ENCODE assay signal across 8 mouse cellular contexts in genomic region chrX:101221834-101222795, GRCm38 (mm10). TPM values are rescaled to one million over a fixed set of nuclear protein-coding genes. Genes with fewer than 3 reads are reported as not detected.
DNase-seq lines count a peak whose midpoint lies in the region; ATAC-seq and TF ChIP-seq lines count a peak whose summit lies in the region.

Gene Snx12 (minus strand): TSS chrX:101222563.

- intact Hi-C loops in gastrocnemius, adult 2 months (cut with DNase I) = loop anchor here (2.0 kb wide), 1 partner anchor 33 kb away; the partner anchor contains the start of gene Foxo4
- intact Hi-C loops in left cerebral cortex, adult 2 months (cut with DNase I) = loop anchor here (1.0 to 10.0 kb wide), 4 partner anchors 32 to 111 kb away; partner anchors contain the start of genes Foxo4 and Med12

- H3K4me2 ChIP-seq in hindbrain, postnatal 0 days (ENCODE audit: low read depth, low read length) = peak within 1 kb of the TSS; percentile 58

- peak within 1 kb of the TSS; percentile 90 for H3K27ac ChIP-seq in gastrocnemius, adult 2 months
- H3K27ac ChIP-seq in hindbrain, postnatal 0 days = peak within 1 kb of the TSS; percentile 72
- peak within 1 kb of the TSS; percentile 77 for H3K27ac ChIP-seq in left cerebral cortex, adult 2 months

- no peaks in the 10 kb centered on the region for H3K36me3 ChIP-seq in hindbrain, postnatal 0 days (ENCODE audit: insufficient read depth, low read length)

- peak within 1 kb of the TSS; percentile 40 for H3K9ac ChIP-seq in hindbrain, postnatal 0 days (replicated peaks; ENCODE audit: low read length)

- no peaks in the 10 kb centered on the region for H3K4me1 ChIP-seq in hindbrain, postnatal 0 days (ENCODE audit: insufficient read depth, low read length)

- WGBS in hindbrain, postnatal 0 days = 28% methylated on average over 55 of the region's 55 CpGs

- H3K4me3 ChIP-seq in gastrocnemius, adult 2 months = peak within 1 kb of the TSS; percentile 86
- H3K4me3 ChIP-seq in hindbrain, postnatal 0 days (ENCODE audit: low read length) = peak within 1 kb of the TSS; percentile 53
- peak within 1 kb of the TSS; percentile 63 for H3K4me3 ChIP-seq in left cerebral cortex, adult 2 months

- peak; percentile 96 for DNase-seq in ZHBTc4 (ENCODE audit: low read depth, low spot score)
- peak; percentile 87 for DNase-seq in gastrocnemius, adult 2 months
- peak; percentile 93 for DNase-seq in hindbrain, postnatal 0 days (ENCODE audit: low spot score)
- DNase-seq in left cerebral cortex, adult 2 months (ENCODE audit: extremely low spot score in 1 of 2, low spot score in 2 of 2) = peak; percentile 83 to 88
- peak; percentile 89 to 91 for DNase-seq in right cerebral cortex, adult 2 months (ENCODE audit: low spot score in 2 of 2)
- DNase-seq in urinary bladder, postnatal 14 days (ENCODE audit: low spot score) = peak; percentile 82

- no peak for TF ChIP-seq CTCF in gastrocnemius, adult 2 months (IDR thresholded peaks at IDR 0.05)
- TF ChIP-seq CTCF in hindbrain, postnatal 0 days (IDR thresholded peaks at IDR 0.05; ENCODE audit: low read depth) = no peak
- no peak for TF ChIP-seq CTCF in left cerebral cortex, adult 2 months (IDR thresholded peaks at IDR 0.05)

- H3K9me3 ChIP-seq in hindbrain, postnatal 0 days (ENCODE audit: low read length) = no peaks in the 10 kb centered on the region

- H3K27me3 ChIP-seq in hindbrain, postnatal 0 days (ENCODE audit: insufficient read depth, low read length) = no peaks in the 10 kb centered on the region

- peak; percentile 98 for ATAC-seq in common myeloid progenitor, adult 5-6 weeks (replicated peaks; ENCODE audit: low read depth, poor library complexity, severe bottlenecking)
- peak; percentile 99 for ATAC-seq in hindbrain, postnatal 0 days
- ATAC-seq in megakaryocyte, adult 5-6 weeks (ENCODE audit: poor library complexity, severe bottlenecking) = peak; percentile 95

RNA-seq across cellular contexts. Expression of gene Snx12, which starts in this region (rescaled TPM):
- total RNA-seq in common myeloid progenitor, adult 5-6 weeks (2017) = 32.8 and 52.3 TPM in 2 replicates
- total RNA-seq in gastrocnemius, adult 2 months (2021) = 10 to 100 TPM; 27.3 to 29.5 TPM
- total RNA-seq in hindbrain, postnatal 0 days (2014; rRNA removed) = 38.0 and 42.6 TPM in 2 replicates
- 32.0 and 37.3 TPM in 2 replicates for polyA plus RNA-seq in hindbrain, postnatal 0 days (2015; fragmentation: Nextera tagmentation; extraction: Ambion mirVana)
- 10 to 100 TPM; 76.8 to 81.7 TPM for total RNA-seq in left cerebral cortex, adult 2 months (2021)
- 32.4 and 36.3 TPM in 2 replicates for total RNA-seq in megakaryocyte, adult 5-6 weeks (2015)
- total RNA-seq in megakaryocyte, adult 5-6 weeks (2017) = 56.2 and 57.1 TPM in 2 replicates

Comparison
In these comparisons a context has a peak if more than half of its experiments do, and no peak if none do; other contexts are left out.
1. Peak in every context shown above with its lines: DNase-seq, ATAC-seq, H3K4me3 ChIP-seq and H3K27ac ChIP-seq.